Mouse (Mus musculus): ENCODE data around the gene Olfr307.
"Not testable (repeated sequence)": the region's sequence is repeated elsewhere in the genome, so short reads cannot be mapped to it uniquely, and the experiment has no call there.

Olfr307 gene

DNA sequence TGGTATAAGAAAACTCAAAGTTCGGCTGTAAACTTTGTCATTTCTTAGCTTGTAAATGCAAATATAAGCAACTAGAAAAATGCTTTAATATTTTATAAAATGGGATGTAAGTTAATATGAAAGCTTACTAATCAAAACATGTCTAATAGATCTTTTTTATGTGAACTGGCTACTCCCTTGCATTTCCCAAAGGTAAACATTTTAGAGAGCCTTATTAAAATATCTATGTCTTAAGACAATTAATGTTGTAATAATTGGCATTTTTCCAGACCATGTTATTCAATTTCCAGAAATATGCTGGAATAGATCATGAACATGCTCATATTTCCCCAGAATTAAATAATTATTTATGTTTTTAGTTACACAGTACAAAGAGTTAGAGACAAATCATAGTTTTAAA is at the start of gene Olfr307:
Gene Olfr307, minus strand, starts transcription at position 101 of the 400 bp plus-strand sequence.
- DNase-seq: no peak

GRCm38 (mm10) chr7:86386558-86386957 is 49.2 kb upstream of the Olfr307 start, which contains the start of gene Olfr304:
Gene Olfr304, minus strand, starts transcription at chr7:86386658.
- no peak for DNase-seq

DNA sequence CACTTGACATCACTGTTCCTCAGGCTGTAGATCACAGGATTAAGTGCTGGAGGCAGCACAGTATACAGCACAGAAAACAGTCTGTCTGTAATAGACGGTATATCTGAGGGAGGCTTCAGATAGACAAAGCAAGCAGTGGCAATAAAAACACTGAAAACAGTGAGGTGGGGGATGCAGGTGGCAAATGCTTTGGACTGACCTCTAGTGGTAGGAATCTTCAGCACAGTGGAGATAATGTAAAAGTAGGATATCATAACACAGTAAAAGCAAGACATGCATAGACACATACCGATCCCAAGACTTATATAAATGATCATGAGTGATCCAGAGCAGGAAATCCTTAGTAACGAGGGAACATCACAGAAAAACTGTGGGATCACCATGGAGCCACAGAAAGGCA is 48.4 kb upstream of the Olfr307 start:
- no peak for DNase-seq

DNA sequence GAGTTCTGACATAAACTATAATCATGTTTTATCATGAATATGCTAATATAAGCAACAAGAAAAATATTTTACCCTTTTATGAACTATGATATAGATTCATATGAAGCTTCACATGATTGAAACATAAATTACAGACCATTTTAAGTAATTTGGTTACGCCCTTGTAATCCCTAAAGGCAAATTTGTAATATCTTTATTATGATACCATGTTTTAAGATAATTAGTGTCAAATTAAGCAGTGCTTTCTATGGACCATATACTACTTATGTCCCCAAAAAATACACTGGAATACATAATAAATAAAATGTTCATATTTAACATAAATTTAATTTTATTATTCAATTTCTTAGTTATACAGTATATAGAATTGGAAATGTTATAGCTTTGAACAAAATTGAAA is 29.4 kb upstream of the Olfr307 start, which contains the start of gene Olfr305:
Gene Olfr305, minus strand, starts transcription at position 101 of the 400 bp plus-strand sequence.
- no peak for DNase-seq

DNA sequence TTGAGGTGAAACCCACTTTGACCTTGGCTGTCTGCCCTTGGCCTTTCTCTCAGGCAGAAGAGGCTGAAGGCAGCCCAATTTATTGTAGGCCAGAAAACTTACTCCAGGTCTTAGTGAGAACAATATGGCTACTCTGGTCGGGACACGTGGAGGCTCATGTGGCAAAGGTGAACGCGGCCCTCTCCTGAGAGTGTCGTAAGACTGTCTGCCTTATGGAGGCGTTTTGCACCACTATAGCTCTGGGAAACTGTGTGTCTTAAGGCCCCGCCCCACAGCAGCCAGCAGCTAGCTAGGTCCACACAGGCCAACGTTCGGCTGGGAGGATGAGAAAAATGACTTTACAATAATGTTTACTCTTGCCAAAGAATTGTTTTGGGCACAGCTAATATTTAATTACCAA is 8.9 kb upstream of the Olfr307 start:
- DNase-seq: not testable (repeated sequence)

GRCm38 (mm10) chr7:86344253-86344652 is 6.9 kb upstream of the Olfr307 start:
- no peak for DNase-seq

GRCm38 (mm10) chr7:86342881-86343565 is 5.6 kb upstream of the Olfr307 start:
- DNase-seq: no peak

GRCm38 (mm10) chr7:86325530-86325929 is 11.9 kb downstream of the Olfr307 start, which contains the start of gene Olfr308:
Gene Olfr308, minus strand, starts transcription at chr7:86325630.
- no peak for DNase-seq

DNA sequence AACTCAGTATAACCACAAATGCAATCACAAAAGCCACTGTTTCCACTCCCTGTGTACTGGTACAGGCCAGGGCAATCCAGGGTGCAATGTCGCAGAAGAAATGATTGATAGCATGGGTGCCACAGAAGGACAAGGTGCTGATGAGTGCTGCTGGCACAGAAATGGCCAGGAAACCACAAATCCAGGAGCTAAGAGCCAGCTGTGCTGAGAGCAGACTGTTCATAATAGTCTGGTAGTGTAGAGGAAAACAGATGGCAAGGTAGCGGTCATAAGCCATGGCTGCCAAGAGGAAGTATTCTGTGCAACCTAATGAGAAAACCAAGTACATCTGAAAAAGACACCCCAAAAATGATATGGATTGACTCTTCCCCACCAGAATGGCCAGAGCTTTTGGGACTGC is 16.1 kb downstream of the Olfr307 start:
- DNase-seq: no peak

GRCm38 (mm10) chr7:86313608-86314007 is 23.8 kb downstream of the Olfr307 start, which contains the start of gene Olfr309:
Gene Olfr309, minus strand, starts transcription at chr7:86313708.
- no peak for DNase-seq

All from thymus, postnatal 25 days (tissue).